Mouse (Mus musculus): ENCODE results near the gene Ager.

Ager gene

GRCm38 (mm10) chr17:34604511-34605237 lies 7.0 kb downstream of the Ager start:
- DNase-seq (ENCODE audit: extremely low spot score, low read depth, low spot score) = no peak

- DNase-seq (ENCODE audit: extremely low spot score, low read depth, low spot score) = no peak
Measured at GRCm38 (mm10) chr17:34605609-34606008, 7.9 kb downstream of the Ager start.

GRCm38 (mm10) chr17:34606186-34607039 lies 8.8 kb downstream of the Ager start:
- DNase-seq (ENCODE audit: extremely low spot score, low read depth, low spot score) = no peak

- no peak for DNase-seq (ENCODE audit: extremely low spot score, low read depth, low spot score)
Measured at GRCm38 (mm10) chr17:34607997-34608396, 10.3 kb downstream of the Ager start.

- DNase-seq (ENCODE audit: extremely low spot score, low read depth, low spot score) = no peak
Measured at GRCm38 (mm10) chr17:34611050-34611449, 13.4 kb downstream of the Ager start.

GRCm38 (mm10) chr17:34613054-34613645 lies 15.5 kb downstream of the Ager start:
- no peak for DNase-seq (ENCODE audit: extremely low spot score, low read depth, low spot score)

- DNase-seq (ENCODE audit: extremely low spot score, low read depth, low spot score) = no peak
Measured at GRCm38 (mm10) chr17:34613830-34614229, 16.2 kb downstream of the Ager start.

GRCm38 (mm10) chr17:34615871-34616270 lies 18.2 kb downstream of the Ager start, which contains the start of gene Egfl8:
TSS of gene Egfl8 (minus strand) at chr17:34615971.
- DNase-seq (ENCODE audit: extremely low spot score, low read depth, low spot score) = no peak

- no peak for DNase-seq (ENCODE audit: extremely low spot score, low read depth, low spot score)
Measured at GRCm38 (mm10) chr17:34618999-34619398, 21.3 kb downstream of the Ager start.

GRCm38 (mm10) chr17:34621006-34621405 lies 23.3 kb downstream of the Ager start:
- no peak for DNase-seq (ENCODE audit: extremely low spot score, low read depth, low spot score)

- DNase-seq (ENCODE audit: extremely low spot score, low read depth, low spot score) = no peak
Measured at GRCm38 (mm10) chr17:34623161-34623560, 25.5 kb downstream of the Ager start.

- no peak for DNase-seq (ENCODE audit: extremely low spot score, low read depth, low spot score)
Measured at GRCm38 (mm10) chr17:34624981-34625380, 27.3 kb downstream of the Ager start.

GRCm38 (mm10) chr17:34626062-34626772 lies 28.6 kb downstream of the Ager start:
- no peak for DNase-seq (ENCODE audit: extremely low spot score, low read depth, low spot score)

GRCm38 (mm10) chr17:34626773-34627092 lies 29.1 kb downstream of the Ager start:
- DNase-seq (ENCODE audit: extremely low spot score, low read depth, low spot score) = no peak

- DNase-seq (ENCODE audit: extremely low spot score, low read depth, low spot score) = peak; percentile 83
Measured at GRCm38 (mm10) chr17:34627093-34627942, 29.7 kb downstream of the Ager start.

- DNase-seq (ENCODE audit: extremely low spot score, low read depth, low spot score) = no peak
Measured at GRCm38 (mm10) chr17:34627943-34628643, 30.4 kb downstream of the Ager start, which contains the start of gene Ppt2. TSS of gene Ppt2 (minus strand) at chr17:34628510.

GRCm38 (mm10) chr17:34628644-34628967 lies 30.9 kb downstream of the Ager start:
- DNase-seq (ENCODE audit: extremely low spot score, low read depth, low spot score) = no peak

- DNase-seq (ENCODE audit: extremely low spot score, low read depth, low spot score) = no peak
Measured at GRCm38 (mm10) chr17:34629221-34629751, 31.6 kb downstream of the Ager start, which contains the start of gene Prrt1. TSS of gene Prrt1 (plus strand) at chr17:34629533.

Data from hindlimb bud, embryonic 11.5 days (tissue).